Mouse (Mus musculus): ENCODE measurements at regions not wholly inside any gene's neighbourhood (a gene's known extent, or its start where the extent isn't known, plus 50 kb on each side); places are given as distances from the start of the nearest gene placed in this dataset.

GRCm38 (mm10) chr5:118494649-118495477, 65.6 kb upstream of the Med13l start:
- DNase-seq (ENCODE audit: low read depth, low spot score), result no peak

GRCm38 (mm10) chr5:118495478-118495760, 65.1 kb upstream of the Med13l start:
- DNase-seq (ENCODE audit: low read depth, low spot score), result no peak

GRCm38 (mm10) chr5:118501624-118502023, 58.9 kb upstream of the Med13l start:
- no peak for DNase-seq (ENCODE audit: low read depth, low spot score)

- DNase-seq (ENCODE audit: low read depth, low spot score), result no peak
Measured at GRCm38 (mm10) chr5:118502991-118503390, 57.5 kb upstream of the Med13l start.

- DNase-seq (ENCODE audit: low read depth, low spot score), result no peak
Measured at GRCm38 (mm10) chr5:118504170-118504569, 56.3 kb upstream of the Med13l start.

GRCm38 (mm10) chr5:118504926-118505325, 55.6 kb upstream of the Med13l start:
- DNase-seq (ENCODE audit: low read depth, low spot score), result no peak

- DNase-seq (ENCODE audit: low read depth, low spot score), result no peak
Measured at GRCm38 (mm10) chr5:118509871-118510270, 50.6 kb upstream of the Med13l start.
